Mouse (Mus musculus) c-Kit-positive CD71-negative TER-119-negative erythroid progenitor cells, embryonic 14.5 days (primary cell): ENCODE data around the gene Slc46a2.

Experiments
- DNase-seq: peaks from one replicate; pipeline ENCODE4 v3.0.0-alpha.2; 2013; ENCODE audit warnings: low read depth

Gene Slc46a2

GRCm38 (mm10) chr4:59891723-59892416, 23.0 kb downstream of the Slc46a2 start:
- no peak for DNase-seq

- DNase-seq = no peak
Observed at GRCm38 (mm10) chr4:59890086-59890600, 24.7 kb downstream of the Slc46a2 start.

- DNase-seq = no peak
Observed at GRCm38 (mm10) chr4:59888014-59888413, 26.8 kb downstream of the Slc46a2 start.

- no peak for DNase-seq
Observed at GRCm38 (mm10) chr4:59887011-59887410, 27.8 kb downstream of the Slc46a2 start.

GRCm38 (mm10) chr4:59886281-59886680, 28.6 kb downstream of the Slc46a2 start:
- DNase-seq = no peak

GRCm38 (mm10) chr4:59884136-59884696, 30.6 kb downstream of the Slc46a2 start:
- no peak for DNase-seq

GRCm38 (mm10) chr4:59881210-59881609, 33.6 kb downstream of the Slc46a2 start:
- DNase-seq = no peak

- no peak for DNase-seq
Observed at GRCm38 (mm10) chr4:59880725-59881124, 34.1 kb downstream of the Slc46a2 start.

- DNase-seq = no peak
Observed at GRCm38 (mm10) chr4:59879444-59879843, 35.4 kb downstream of the Slc46a2 start.

- no peak for DNase-seq
Observed at GRCm38 (mm10) chr4:59878595-59878994, 36.3 kb downstream of the Slc46a2 start.

- no peak for DNase-seq
Observed at GRCm38 (mm10) chr4:59877025-59877424, 37.8 kb downstream of the Slc46a2 start.

- no peak for DNase-seq
Observed at GRCm38 (mm10) chr4:59876570-59876969, 38.3 kb downstream of the Slc46a2 start.

- no peak for DNase-seq
Observed at GRCm38 (mm10) chr4:59873830-59874229, 41.0 kb downstream of the Slc46a2 start.

GRCm38 (mm10) chr4:59873240-59873639, 41.6 kb downstream of the Slc46a2 start:
- DNase-seq = no peak

- peak; percentile 85 for DNase-seq
Observed at GRCm38 (mm10) chr4:59870859-59871591, 43.8 kb downstream of the Slc46a2 start.

- no peak for DNase-seq
Observed at GRCm38 (mm10) chr4:59870433-59870832, 44.4 kb downstream of the Slc46a2 start.

GRCm38 (mm10) chr4:59869488-59870057, 45.3 kb downstream of the Slc46a2 start:
- DNase-seq = no peak

GRCm38 (mm10) chr4:59868086-59868485, 46.8 kb downstream of the Slc46a2 start:
- no peak for DNase-seq

GRCm38 (mm10) chr4:59863869-59864268, 51.0 kb downstream of the Slc46a2 start:
- DNase-seq = peak; percentile 47

GRCm38 (mm10) chr4:59862335-59862734, 52.5 kb downstream of the Slc46a2 start:
- no peak for DNase-seq

GRCm38 (mm10) chr4:59861871-59862270, 53.0 kb downstream of the Slc46a2 start:
- DNase-seq = no peak

- DNase-seq = no peak
Observed at GRCm38 (mm10) chr4:59860431-59860830, 54.4 kb downstream of the Slc46a2 start.
